Mouse (Mus musculus) Patski (cell line): Measurements from ENCODE around the gene Uvrag. TPM values are rescaled to one million over a fixed set of nuclear protein-coding genes. Genes with fewer than 3 reads are reported as not detected.

Experiments used
- ATAC-seq: fragments of 100-300 bp; one replicate; pipeline ENCODE4 v1.8.0; 2021
- CTCF ChIA-PET: fragments of 350-600 bp; sonication (Branson Sonifier 250); formaldehyde crosslinking; loops from one replicate; lab custom pipeline; 2022; ENCODE audit warnings: inconsistent platforms; lab: Charles Lee
- POLR2A ChIA-PET: fragments of 350-600 bp; sonication (Branson Sonifier 250); formaldehyde crosslinking; loops from one replicate; lab custom pipeline; 2022; ENCODE audit warnings: antibody characterized with exemption, inconsistent platforms; lab: Charles Lee
- DNase-seq: peaks from one replicate; pipeline ENCODE4 v3.0.0-alpha.2; 2011; ENCODE audit warnings: low read depth, low spot score
- H3K27me3 ChIP-seq: fragments of 371-371 bp; one replicate; pipeline ENCODE4 v1.5.1; 2021
- CTCF ChIP-seq: fragments of 100-300 bp; IDR thresholded peaks from one replicate; pipeline ENCODE4 v1.5.1; 2021
- in situ Hi-C: fragments of 300-500 bp; cut with MboI; formaldehyde crosslinking; loops from 3 replicates; pipeline ENCODE4 v1.11.1; 2018; ENCODE audit warnings: low pct_unique_long_range_greater_than_20kb, mixed read lengths
- polyA plus RNA-seq: library from polyadenylated mRNA; unstranded; gene quantifications from one replicate; pipeline ENCODE4 v1.2.3, GENCODE M21; 2021

The Uvrag gene
- polyA plus RNA-seq, 1 experiment from 2014 or later, result 29.6 TPM

GRCm38 (mm10) chr7:98928336-98929025 is 212.5 kb downstream of the Uvrag start:
- no peaks in the 10 kb centered on the region for H3K27me3 ChIP-seq
- DNase-seq (peak; percentile 34), ATAC-seq (peak; percentile 67)
- CTCF ChIA-PET, result interaction anchor here (0.9 to 1.0 kb wide), 2 partner anchors 9 to 148 kb away, joined by 3 read pairs; no protein-coding TSS in a partner anchor
- in situ Hi-C loops, result no loop called here
- POLR2A ChIA-PET, result interaction anchor here (1.0 kb wide), 1 partner anchor 10 kb away, joined by 3 read pairs; no protein-coding TSS in a partner anchor
- no peak for TF ChIP-seq CTCF

- POLR2A ChIA-PET, result no interaction called here
- CTCF ChIA-PET, result no interaction called here
- DNase-seq, result no peak
- H3K27me3 ChIP-seq, result no peaks in the 10 kb centered on the region
- in situ Hi-C loops, result no loop called here
- TF ChIP-seq CTCF, result no peak
- ATAC-seq, result no peak
Observed at GRCm38 (mm10) chr7:98926906-98927528, 213.9 kb downstream of the Uvrag start.

GRCm38 (mm10) chr7:98924380-98924869 is 216.5 kb downstream of the Uvrag start:
- no peak for TF ChIP-seq CTCF
- ChIA-PET POLR2A (no interaction called here), CTCF (no interaction called here)
- DNase-seq (no peak), ATAC-seq (no peak)
- in situ Hi-C loops, result no loop called here
- H3K27me3 ChIP-seq, result no peaks in the 10 kb centered on the region

GRCm38 (mm10) chr7:98922984-98923383 is 218.0 kb downstream of the Uvrag start:
- no peak for TF ChIP-seq CTCF
- DNase-seq (no peak), ATAC-seq (no peak)
- ChIA-PET POLR2A (interaction anchor here (0.5 to 1.8 kb wide), 2 partner anchors 10 to 30 kb away, joined by 3 to 5 read pairs; no protein-coding TSS in a partner anchor), CTCF (interaction anchor here (0.8 to 1.5 kb wide), 2 partner anchors 8 to 10 kb away, joined by 3 to 4 read pairs; no protein-coding TSS in a partner anchor)
- H3K27me3 ChIP-seq, result no peaks in the 10 kb centered on the region
- in situ Hi-C loops, result no loop called here

- in situ Hi-C loops, result no loop called here
- DNase-seq (no peak), ATAC-seq (no peak)
- ChIA-PET POLR2A (no interaction called here), CTCF (interaction anchor here (0.8 to 1.2 kb wide), 2 partner anchors 16 to 23 kb away, joined by 3 read pairs; no protein-coding TSS in a partner anchor)
- TF ChIP-seq CTCF, result no peak
- no peaks in the 10 kb centered on the region for H3K27me3 ChIP-seq
Observed at GRCm38 (mm10) chr7:98917407-98917806, 223.5 kb downstream of the Uvrag start.

GRCm38 (mm10) chr7:98916581-98916980 is 224.4 kb downstream of the Uvrag start:
- in situ Hi-C loops, result no loop called here

GRCm38 (mm10) chr7:98912953-98913360 is 228.0 kb downstream of the Uvrag start:
- no peak for DNase-seq
- no peaks in the 10 kb centered on the region for H3K27me3 ChIP-seq
- CTCF ChIA-PET, result no interaction called here
- POLR2A ChIA-PET, result interaction anchor here (1.6 kb wide), 1 partner anchor 10 kb away, joined by 5 read pairs; no protein-coding TSS in a partner anchor
- TF ChIP-seq CTCF, result no peak
- ATAC-seq, result no peak
- in situ Hi-C loops, result no loop called here

More at GRCm38 (mm10) chr7:98916581-98916980, 224.4 kb downstream of the Uvrag start:
- no peak for TF ChIP-seq CTCF
- DNase-seq (no peak), ATAC-seq (no peak)
- no peaks in the 10 kb centered on the region for H3K27me3 ChIP-seq
- ChIA-PET POLR2A (no interaction called here), CTCF (interaction anchor here (0.7 to 0.8 kb wide), 2 partner anchors 12 to 23 kb away, joined by 3 read pairs; no protein-coding TSS in a partner anchor)

GRCm38 (mm10) chr7:98911276-98911675 is 229.7 kb downstream of the Uvrag start:
- DNase-seq, result no peak
- ATAC-seq, result no peak
- H3K27me3 ChIP-seq, result no peaks in the 10 kb centered on the region
- in situ Hi-C loops, result no loop called here
- CTCF ChIA-PET, result no interaction called here
- no peak for TF ChIP-seq CTCF
- POLR2A ChIA-PET, result interaction anchor here (0.7 kb wide), 1 partner anchor 14 kb away, joined by 3 read pairs; no protein-coding TSS in a partner anchor

GRCm38 (mm10) chr7:98910712-98911111 is 230.2 kb downstream of the Uvrag start:
- ChIA-PET CTCF (no interaction called here), POLR2A (interaction anchor here (0.7 kb wide), 2 partner anchors 13 to 45 kb away, joined by 3 read pairs; no protein-coding TSS in a partner anchor)
- in situ Hi-C loops, result no loop called here
- DNase-seq, result no peak
- no peak for ATAC-seq
- H3K27me3 ChIP-seq, result no peaks in the 10 kb centered on the region
- TF ChIP-seq CTCF, result no peak

- DNase-seq (no peak), ATAC-seq (no peak)
- ChIA-PET POLR2A (interaction anchor here (0.7 kb wide), 1 partner anchor 46 kb away, joined by 3 read pairs; no protein-coding TSS in a partner anchor), CTCF (no interaction called here)
- in situ Hi-C loops, result no loop called here
- no peak for TF ChIP-seq CTCF
- no peaks in the 10 kb centered on the region for H3K27me3 ChIP-seq
Observed at GRCm38 (mm10) chr7:98910164-98910563, 230.8 kb downstream of the Uvrag start.

GRCm38 (mm10) chr7:98907476-98907875 is 233.5 kb downstream of the Uvrag start:
- ATAC-seq, result no peak
- H3K27me3 ChIP-seq, result no peaks in the 10 kb centered on the region
- no peak for TF ChIP-seq CTCF
- CTCF ChIA-PET, result no interaction called here
- POLR2A ChIA-PET, result no interaction called here
- DNase-seq, result no peak
- in situ Hi-C loops, result no loop called here
